Mouse (Mus musculus) hindbrain, embryonic 11.5 days (tissue): ENCODE measurements at regions not wholly inside any gene's neighbourhood (a gene's known extent, or its start where the extent isn't known, plus 50 kb on each side); places are given as distances from the start of the nearest gene placed in this dataset.

ENCODE experiments used
- ATAC-seq: fragments of 200-750 bp; cut with Nextera tagmentation; 2 replicates; pipeline ENCODE4 v1.8.0; 2017; ENCODE audit warnings: mild to moderate bottlenecking, moderate TSS enrichment, moderate library complexity; ENCODE audit not compliant: low FRiP score
- DNase-seq: peaks from one replicate; pipeline ENCODE4 v3.0.0-alpha.2; 2015; ENCODE audit warnings: low spot score
- H3K27ac ChIP-seq: fragments of 300-500 bp; sonication (generic); 2 replicates; pipeline ENCODE4 v1.5.1; 2014; ENCODE audit warnings: mild to moderate bottlenecking, low read depth, low read length
- H3K27me3 ChIP-seq: fragments of 300-500 bp; sonication (generic); 2 replicates; pipeline ENCODE4 v1.6.1; 2014; ENCODE audit warnings: mild to moderate bottlenecking, low read length, moderate library complexity, mixed read lengths; ENCODE audit not compliant: control insufficient read depth, insufficient read depth
- H3K36me3 ChIP-seq: fragments of 300-500 bp; sonication (generic); 2 replicates; pipeline ENCODE4 v1.6.1; 2014; ENCODE audit warnings: mild to moderate bottlenecking, low read length, moderate library complexity, mixed read lengths; ENCODE audit not compliant: control insufficient read depth, insufficient read depth
- H3K4me1 ChIP-seq: fragments of 300-500 bp; sonication (generic); replicated peaks from 2 replicates; pipeline ENCODE4 v1.6.1; 2014; ENCODE audit warnings: low read length, mixed read lengths; ENCODE audit not compliant: control insufficient read depth, insufficient read depth
- H3K4me2 ChIP-seq: fragments of 300-500 bp; sonication (generic); replicated peaks from 2 replicates; pipeline ENCODE4 v1.6.1; 2014; ENCODE audit warnings: mild to moderate bottlenecking, low read depth, low read length
- H3K4me3 ChIP-seq: fragments of 300-500 bp; sonication (generic); 2 replicates; pipeline ENCODE4 v1.5.1; 2014; ENCODE audit warnings: low read depth, low read length
- H3K9ac ChIP-seq: fragments of 300-500 bp; sonication (generic); 2 replicates; pipeline ENCODE4 v1.6.1; 2014; ENCODE audit warnings: low read depth, low read length
- H3K9me3 ChIP-seq: fragments of 300-500 bp; sonication (generic); 2 replicates; pipeline ENCODE4 v1.6.1; 2016; ENCODE audit warnings: low read length; ENCODE audit not compliant: control insufficient read depth
- WGBS: fragments of 180-500 bp; shearing (Covaris S2); extraction: QIAGEN DNeasy Blood & Tissue Kit; methylation state at CpG from one replicate; pipeline ENCODE4 v1.1.7; 2014; 5-methylcytosine and 5-hydroxymethylcytosine counted together

- WGBS = 82% methylated on average over 5 of the region's 5 CpGs
- Histone ChIP-seq H3K27me3 (no peaks in the 10 kb centered on the region), H3K4me1 (no peaks in the 10 kb centered on the region), H3K27ac (no peak overlapping the region), H3K36me3 (no peaks in the 10 kb centered on the region), H3K4me3 (no peak overlapping the region), H3K4me2 (no peak overlapping the region), H3K9ac (no peak overlapping the region), H3K9me3 (no peaks in the 10 kb centered on the region)
- ATAC-seq = no peak
- no peak for DNase-seq
Measured at GRCm38 (mm10) chr1:92331559-92332247, 136.2 kb upstream of the Hdac4 start.

GRCm38 (mm10) chr1:92330181-92330580 lies 134.7 kb upstream of the Hdac4 start:
- Histone ChIP-seq H3K9ac (no peak overlapping the region), H3K27me3 (no peaks in the 10 kb centered on the region), H3K36me3 (no peaks in the 10 kb centered on the region), H3K27ac (no peak overlapping the region), H3K4me1 (no peaks in the 10 kb centered on the region), H3K9me3 (no peaks in the 10 kb centered on the region), H3K4me3 (no peak overlapping the region), H3K4me2 (no peak overlapping the region)
- no peak for DNase-seq
- ATAC-seq = no peak
- WGBS = 86% methylated on average over 5 of the region's 5 CpGs

- no peak for DNase-seq
- Histone ChIP-seq H3K27me3 (no peaks in the 10 kb centered on the region), H3K4me1 (no peaks in the 10 kb centered on the region), H3K9me3 (no peaks in the 10 kb centered on the region), H3K4me2 (no peak overlapping the region), H3K4me3 (no peak overlapping the region), H3K27ac (no peak overlapping the region), H3K36me3 (no peaks in the 10 kb centered on the region), H3K9ac (no peak overlapping the region)
- WGBS = 86% methylated on average over 7 of the region's 7 CpGs
- ATAC-seq = no peak
Measured at GRCm38 (mm10) chr1:92329491-92329890, 134.0 kb upstream of the Hdac4 start.

- Histone ChIP-seq H3K9me3 (no peaks in the 10 kb centered on the region), H3K9ac (no peak overlapping the region), H3K4me3 (no peak overlapping the region), H3K36me3 (no peaks in the 10 kb centered on the region), H3K4me1 (no peaks in the 10 kb centered on the region), H3K27me3 (no peaks in the 10 kb centered on the region), H3K27ac (no peak overlapping the region), H3K4me2 (no peak overlapping the region)
- no peak for ATAC-seq
- no peak for DNase-seq
- WGBS = 91% methylated on average over 6 of the region's 6 CpGs
Measured at GRCm38 (mm10) chr1:92327141-92327540, 131.6 kb upstream of the Hdac4 start.

- Histone ChIP-seq H3K9me3 (no peaks in the 10 kb centered on the region), H3K36me3 (no peaks in the 10 kb centered on the region), H3K4me2 (no peak overlapping the region), H3K4me1 (no peaks in the 10 kb centered on the region), H3K4me3 (no peak overlapping the region), H3K27me3 (no peaks in the 10 kb centered on the region), H3K9ac (no peak overlapping the region), H3K27ac (no peak overlapping the region)
- ATAC-seq (no peak), DNase-seq (no peak)
- WGBS = 92% methylated on average over 7 of the region's 7 CpGs
Measured at GRCm38 (mm10) chr1:92325281-92325680, 129.8 kb upstream of the Hdac4 start.

- Histone ChIP-seq H3K9me3 (no peaks in the 10 kb centered on the region), H3K36me3 (no peaks in the 10 kb centered on the region), H3K27ac (no peak overlapping the region), H3K4me3 (no peak overlapping the region), H3K4me1 (no peaks in the 10 kb centered on the region), H3K9ac (no peak overlapping the region), H3K4me2 (no peak overlapping the region), H3K27me3 (no peaks in the 10 kb centered on the region)
- ATAC-seq (no peak), DNase-seq (peak; percentile 3)
- 48% methylated on average over 14 of the region's 14 CpGs for WGBS
Measured at GRCm38 (mm10) chr1:92324091-92324950, 128.8 kb upstream of the Hdac4 start.

- Histone ChIP-seq H3K4me2 (no peak overlapping the region), H3K4me1 (no peaks in the 10 kb centered on the region), H3K9ac (no peak overlapping the region), H3K4me3 (no peak overlapping the region), H3K36me3 (no peaks in the 10 kb centered on the region), H3K9me3 (no peaks in the 10 kb centered on the region), H3K27ac (no peak overlapping the region), H3K27me3 (no peaks in the 10 kb centered on the region)
- DNase-seq (no peak), ATAC-seq (no peak)
- 89% methylated on average over 4 of the region's 4 CpGs for WGBS
Measured at GRCm38 (mm10) chr1:92317131-92317530, 121.6 kb upstream of the Hdac4 start.

- Histone ChIP-seq H3K9ac (no peak overlapping the region), H3K36me3 (no peaks in the 10 kb centered on the region), H3K27me3 (no peaks in the 10 kb centered on the region), H3K9me3 (no peaks in the 10 kb centered on the region), H3K27ac (no peak overlapping the region), H3K4me3 (no peak overlapping the region), H3K4me1 (no peaks in the 10 kb centered on the region), H3K4me2 (no peak overlapping the region)
- 33% methylated on average over 10 of the region's 10 CpGs for WGBS
- peak; percentile 4 for DNase-seq
- ATAC-seq = 0 out of 2 replicates have a peak, but pooled peaks have one; percentile 22
Measured at GRCm38 (mm10) chr1:92316191-92316723, 120.8 kb upstream of the Hdac4 start.
